Mouse (Mus musculus): Measurements from ENCODE around the gene Mdp1.

Gene Mdp1

GRCm38 (mm10) chr14:55659960-55660573 lies at the start of gene Mdp1:
TSS of gene Mdp1 (minus strand) at chr14:55660508.
- peak; percentile 71 for DNase-seq (ENCODE audit: low read depth, low spot score)

DNA sequence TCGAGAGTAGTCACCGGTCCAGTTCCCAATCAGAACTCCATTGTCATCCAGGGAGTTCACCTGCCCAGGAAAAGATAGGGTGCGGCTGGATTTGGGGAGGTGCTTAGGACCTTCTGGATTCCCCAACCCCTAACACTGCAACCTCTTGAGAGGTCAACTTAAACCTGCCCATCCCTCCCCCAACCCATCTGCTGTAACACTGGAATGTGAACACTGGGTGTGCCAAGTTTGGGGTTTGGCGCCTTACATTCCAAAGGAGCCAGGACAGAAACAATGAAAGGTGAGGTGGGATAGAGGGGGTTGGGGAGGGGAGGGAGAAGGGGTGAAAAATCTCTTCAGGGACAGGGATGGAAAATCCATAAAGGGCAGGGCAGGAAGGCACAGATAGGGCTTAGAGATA lies 49.2 kb upstream of the Mdp1 start:
- DNase-seq (ENCODE audit: low read depth, low spot score), result no peak

- DNase-seq (ENCODE audit: low read depth, low spot score), result no peak
Measured at GRCm38 (mm10) chr14:55707397-55707796, 47.1 kb upstream of the Mdp1 start.

GRCm38 (mm10) chr14:55706051-55706600 lies 45.8 kb upstream of the Mdp1 start:
- DNase-seq (ENCODE audit: low read depth, low spot score), result no peak

GRCm38 (mm10) chr14:55702761-55703160 lies 42.5 kb upstream of the Mdp1 start:
- no peak for DNase-seq (ENCODE audit: low read depth, low spot score)

DNA sequence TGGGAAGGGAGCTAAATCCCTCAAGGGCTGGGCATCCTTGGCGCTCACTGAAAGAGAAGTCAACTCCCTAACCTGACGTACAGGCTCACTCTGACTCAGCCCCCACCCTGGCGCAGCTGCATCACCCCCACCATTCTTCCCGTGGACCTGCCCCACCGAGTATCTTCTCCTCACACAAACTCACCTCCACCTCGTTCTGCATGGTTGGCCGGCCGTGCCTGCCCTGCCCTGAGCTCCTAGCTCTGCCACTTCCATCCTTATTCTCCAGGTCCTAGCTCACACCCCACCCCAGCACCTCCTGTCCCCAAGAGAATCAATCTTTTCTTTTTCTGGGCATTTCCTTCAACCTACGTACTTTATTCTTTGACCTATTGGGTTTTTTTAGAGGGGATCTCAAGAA lies 40.8 kb upstream of the Mdp1 start:
- DNase-seq (ENCODE audit: low read depth, low spot score), result no peak

DNA sequence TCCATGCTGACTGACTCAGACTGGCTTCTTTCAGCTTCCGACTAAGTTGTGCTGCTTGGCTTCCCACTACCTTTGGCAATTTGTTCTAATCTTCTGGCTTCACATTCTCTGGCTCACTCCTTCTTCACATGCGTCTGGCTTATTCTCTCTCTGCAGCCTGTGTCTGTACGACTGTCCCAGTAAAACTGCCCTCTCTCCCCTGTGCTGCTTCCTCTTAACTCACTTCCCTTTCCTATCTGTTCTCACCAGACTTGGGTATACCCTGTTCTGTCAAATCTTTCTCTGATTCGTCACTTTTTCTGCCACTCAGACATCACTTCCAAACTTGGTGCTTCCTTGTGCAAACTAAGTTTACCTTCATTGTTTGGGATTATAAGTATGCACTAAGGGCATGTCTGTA lies 36.9 kb upstream of the Mdp1 start:
- no peak for DNase-seq (ENCODE audit: low read depth, low spot score)

DNA sequence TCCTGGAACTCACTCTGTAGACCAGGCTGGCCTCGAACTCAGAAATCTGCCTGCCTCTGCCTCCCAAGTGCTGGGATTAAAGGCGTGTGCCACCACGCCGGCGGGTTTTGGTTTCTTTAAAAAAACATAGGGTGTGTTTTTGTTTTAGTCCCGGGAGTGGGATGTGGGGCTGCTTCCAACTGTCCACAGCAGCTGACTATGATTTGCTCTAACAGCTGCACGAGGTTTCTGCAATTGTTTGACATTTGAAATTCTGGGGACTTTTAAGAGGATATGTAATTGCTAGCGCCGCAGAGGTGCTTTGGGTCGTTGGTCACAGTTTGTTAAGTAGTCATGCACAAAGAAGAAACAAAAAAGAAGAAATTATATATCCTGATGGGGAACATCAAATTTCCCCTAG lies 29.1 kb upstream of the Mdp1 start:
- DNase-seq (ENCODE audit: low read depth, low spot score), result no peak

- no peak for DNase-seq (ENCODE audit: low read depth, low spot score)
Measured at GRCm38 (mm10) chr14:55682118-55682493, 21.8 kb upstream of the Mdp1 start.

DNA sequence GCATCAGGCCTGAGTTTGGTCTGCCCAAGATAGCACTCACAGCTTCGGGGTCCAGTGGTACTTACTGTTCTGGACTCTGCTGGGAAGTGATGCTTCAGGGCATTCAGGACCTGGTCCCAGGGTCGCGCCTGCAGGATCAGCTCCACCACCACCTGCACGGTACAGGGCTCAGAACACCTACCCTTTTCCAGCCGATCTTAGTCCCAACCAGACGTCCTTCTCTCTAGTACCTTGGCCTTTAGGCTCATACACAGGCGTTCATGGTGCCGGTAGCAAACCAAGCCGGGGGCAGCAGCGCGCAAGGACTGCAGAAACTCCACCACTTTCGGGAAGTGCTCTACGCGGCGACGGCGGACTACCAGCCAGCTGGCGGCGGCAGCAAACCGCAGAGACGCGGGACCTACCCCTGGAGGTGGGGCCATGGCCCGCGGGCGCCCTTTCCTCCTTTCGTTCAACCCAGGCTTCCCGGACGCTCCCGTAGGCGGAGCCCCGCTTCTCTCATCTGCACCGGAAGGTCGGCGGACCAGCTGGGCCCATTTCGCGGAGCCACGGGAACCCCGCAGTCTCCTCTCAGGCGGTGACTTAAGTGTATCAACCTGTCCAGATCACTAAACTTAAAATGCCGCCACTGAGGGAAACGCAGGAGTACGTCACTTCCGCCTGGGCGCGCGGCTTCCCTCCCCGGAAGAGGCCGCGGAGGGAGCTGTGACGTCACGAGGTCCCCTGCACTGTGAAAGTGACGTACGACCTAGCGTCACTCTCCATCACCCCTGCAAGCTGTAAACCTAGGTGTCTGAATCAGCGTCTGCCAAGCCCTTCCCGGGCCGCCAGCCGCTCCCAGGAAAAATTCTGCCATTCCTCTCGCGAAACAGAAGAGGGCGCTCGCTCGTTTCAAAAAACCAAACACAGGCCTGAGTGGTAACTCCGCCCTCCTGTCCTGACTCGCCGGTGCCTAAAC lies 21.1 kb upstream of the Mdp1 start, which contains the start of gene Tinf2:
Gene Tinf2, minus strand, starts transcription at position 661 of the 958 bp plus-strand sequence.
- peak; percentile 93 for DNase-seq (ENCODE audit: low read depth, low spot score)

DNA sequence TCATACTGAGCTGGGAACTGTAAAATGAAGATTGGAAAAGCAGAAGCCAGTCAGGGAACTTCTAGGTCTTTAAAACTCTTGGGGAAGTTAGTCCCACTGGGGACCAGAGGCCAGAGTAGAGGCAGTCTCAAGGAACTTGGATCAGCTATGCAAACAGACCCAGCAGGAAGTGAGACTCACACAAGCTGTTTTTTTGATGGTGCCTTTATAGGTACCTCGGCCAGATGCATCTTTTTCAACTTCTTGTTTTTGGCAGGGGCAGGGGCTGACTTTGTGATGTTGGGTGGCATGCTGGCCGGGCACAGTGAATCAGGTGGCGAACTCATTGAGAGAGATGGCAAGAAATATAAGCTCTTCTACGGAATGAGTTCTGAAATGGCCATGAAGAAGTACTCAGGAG lies 17.3 kb upstream of the Mdp1 start:
- no peak for DNase-seq (ENCODE audit: low read depth, low spot score)

- no peak for DNase-seq (ENCODE audit: low read depth, low spot score)
Measured at GRCm38 (mm10) chr14:55672741-55673060, 12.4 kb upstream of the Mdp1 start.

GRCm38 (mm10) chr14:55671833-55672740 lies 11.8 kb upstream of the Mdp1 start, which contains the start of the genes Gmpr2 and Nedd8:
TSS of gene Gmpr2 (plus strand) at chr14:55671941.
TSS of gene Nedd8 (minus strand) at chr14:55672124.
- DNase-seq (ENCODE audit: low read depth, low spot score), result peak; percentile 85

DNA sequence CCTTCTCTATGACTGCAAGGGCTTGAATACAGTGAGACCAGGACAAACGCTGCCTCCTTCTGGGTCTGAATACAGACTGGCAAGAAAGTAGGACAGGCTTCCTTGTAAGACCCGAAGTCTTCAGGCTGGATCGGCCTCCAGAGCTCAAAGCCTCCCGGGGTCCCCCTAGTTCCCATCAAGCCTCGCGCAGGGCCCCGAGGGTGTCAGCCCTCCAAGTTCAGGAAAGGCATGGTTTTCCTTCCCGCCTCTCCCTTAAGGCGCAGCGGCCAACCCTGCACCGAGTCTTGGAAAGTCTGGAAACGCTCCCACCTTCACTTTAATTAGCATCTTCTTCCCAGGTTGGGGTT lies 11.2 kb upstream of the Mdp1 start:
- DNase-seq (ENCODE audit: low read depth, low spot score), result no peak

- DNase-seq (ENCODE audit: low read depth, low spot score), result no peak
Measured at GRCm38 (mm10) chr14:55660636-55661035, 328 bp upstream of the Mdp1 start.

DNA sequence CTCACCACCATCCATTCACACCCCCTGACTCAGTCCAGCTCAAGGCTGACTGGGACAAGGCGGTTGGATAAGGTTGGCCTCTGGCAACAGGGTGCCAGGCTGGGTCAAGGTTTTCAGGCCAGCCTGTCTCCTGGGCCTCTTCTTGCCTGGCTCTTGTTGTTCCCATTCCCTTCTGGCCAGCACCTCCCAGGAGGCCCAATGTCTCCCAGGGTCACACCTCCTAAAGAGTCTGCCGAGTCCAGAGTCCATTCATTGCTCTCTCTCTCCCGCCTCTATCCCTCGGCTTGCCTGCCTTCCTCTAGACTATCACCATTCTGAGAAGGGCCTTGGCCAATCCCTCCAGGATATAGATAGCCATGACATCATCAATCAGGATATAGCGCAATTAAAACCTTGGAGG lies 2.3 kb downstream of the Mdp1 start:
- DNase-seq (ENCODE audit: low read depth, low spot score), result no peak

DNA sequence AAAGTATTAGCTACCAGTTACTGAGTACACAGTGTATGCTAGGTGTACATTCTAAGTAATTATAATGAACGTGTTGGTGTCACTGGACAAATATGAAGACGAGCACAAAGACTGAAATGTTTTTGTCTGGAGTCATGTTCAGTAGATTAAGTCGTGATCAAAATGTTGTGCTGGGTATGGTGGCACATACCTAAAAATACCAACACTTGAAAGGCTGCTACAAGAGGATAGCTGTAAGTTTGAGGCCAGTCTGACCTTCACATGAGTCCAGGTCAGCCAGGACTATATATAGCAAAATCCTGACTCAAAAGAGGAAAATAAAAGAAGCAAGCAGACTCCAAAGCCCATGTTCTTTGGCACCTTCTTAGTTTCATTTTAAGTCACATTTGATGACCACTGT lies 3.4 kb downstream of the Mdp1 start:
- DNase-seq (ENCODE audit: low read depth, low spot score), result no peak

DNA sequence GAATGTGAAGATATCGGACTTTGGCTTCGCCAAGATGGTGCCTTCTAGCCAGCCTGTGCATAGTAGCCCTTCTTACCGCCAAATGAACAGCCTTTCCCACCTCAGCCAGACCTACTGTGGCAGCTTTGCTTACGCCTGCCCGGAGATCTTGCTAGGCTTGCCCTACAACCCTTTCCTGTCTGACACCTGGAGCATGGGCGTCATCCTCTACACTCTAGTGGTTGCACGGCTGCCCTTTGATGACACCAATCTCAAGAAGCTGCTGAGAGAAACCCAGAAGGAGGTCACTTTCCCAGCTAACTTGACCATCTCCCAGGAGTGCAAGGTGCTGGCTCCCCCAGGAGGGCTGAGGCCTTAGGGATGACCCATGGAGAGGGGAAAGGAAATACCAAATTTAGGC lies 8.8 kb downstream of the Mdp1 start:
- DNase-seq (ENCODE audit: low read depth, low spot score), result no peak

DNA sequence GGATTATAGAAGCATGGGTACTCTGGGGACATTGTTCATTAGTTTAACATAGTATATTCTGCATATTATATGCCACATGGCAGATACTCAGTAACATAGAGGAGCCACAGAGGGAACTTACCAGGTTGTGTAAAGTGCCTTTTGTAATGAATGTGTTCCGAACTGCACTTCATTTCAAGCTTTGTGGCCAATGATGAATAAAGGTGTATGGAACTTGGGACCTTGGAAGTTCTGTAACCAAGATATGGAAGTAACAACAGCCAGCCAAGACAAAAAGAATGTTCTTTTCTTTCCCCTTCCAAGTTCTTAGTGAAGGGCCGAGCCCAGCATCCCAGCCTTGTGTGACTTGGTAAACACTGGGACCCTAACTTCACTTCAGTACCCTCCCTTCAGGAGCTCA lies 10.4 kb downstream of the Mdp1 start, which contains the start of gene Tssk4:
Gene Tssk4, plus strand, starts transcription at position 301 of the 400 bp plus-strand sequence.
- no peak for DNase-seq (ENCODE audit: low read depth, low spot score)

GRCm38 (mm10) chr14:55644261-55644888 lies 15.9 kb downstream of the Mdp1 start:
- no peak for DNase-seq (ENCODE audit: low read depth, low spot score)
